Mouse (Mus musculus) embryo, embryonic 10 days (tissue): ENCODE measurements around the gene Caskin2.
"Not testable (repeated sequence)": the region's sequence is repeated elsewhere in the genome, so short reads cannot be mapped to it uniquely, and the experiment has no call there.

Source experiments
- DNase-seq: peaks from one replicate; pipeline ENCODE4 v3.0.0-alpha.2; 2015; ENCODE audit warnings: low spot score

Caskin2 gene

GRCm38 (mm10) chr11:115765103-115765606, 48.3 kb downstream of the Caskin2 start, which contains the start of gene Tmem94:
TSS of gene Tmem94 (plus strand) at chr11:115765433.
- peak; percentile 96 for DNase-seq

- DNase-seq: no peak
These were observed 48.7 kb downstream of the Caskin2 start for GRCm38 (mm10) chr11:115764698-115765097.

- not testable (repeated sequence) for DNase-seq
These were observed 51.3 kb downstream of the Caskin2 start for GRCm38 (mm10) chr11:115762176-115762575.

- no peak for DNase-seq
These were observed 60.0 kb downstream of the Caskin2 start for GRCm38 (mm10) chr11:115753485-115753884.

GRCm38 (mm10) chr11:115752653-115753052, 60.8 kb downstream of the Caskin2 start:
- no peak for DNase-seq

- DNase-seq: no peak
These were observed 61.7 kb downstream of the Caskin2 start for GRCm38 (mm10) chr11:115751725-115752124.

- DNase-seq: no peak
These were observed 63.6 kb downstream of the Caskin2 start for GRCm38 (mm10) chr11:115749834-115750233.
